Mouse (Mus musculus): Measurements from ENCODE around the gene Rln1.

Rln1 gene

DNA sequence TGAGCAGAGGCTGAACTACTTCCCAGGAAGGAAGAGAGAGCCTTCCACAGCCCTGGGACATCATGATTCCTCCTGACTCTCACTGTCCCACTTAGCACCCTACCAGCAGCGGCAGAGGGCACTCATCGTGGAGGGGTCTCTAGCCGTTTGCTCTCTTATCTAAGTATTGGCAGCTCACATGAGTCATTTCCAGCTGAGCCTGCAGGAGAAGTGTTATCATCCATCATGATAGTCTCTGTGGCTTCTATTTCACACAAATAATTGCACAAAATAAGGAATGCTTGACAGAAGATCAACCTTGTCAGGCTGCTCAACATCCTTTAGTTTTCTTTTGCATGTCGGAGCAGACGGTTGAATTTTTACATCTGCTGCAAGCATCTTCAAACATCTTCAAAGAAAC is 25.8 kb upstream of the Rln1 start:
- DNase-seq, result no peak

DNA sequence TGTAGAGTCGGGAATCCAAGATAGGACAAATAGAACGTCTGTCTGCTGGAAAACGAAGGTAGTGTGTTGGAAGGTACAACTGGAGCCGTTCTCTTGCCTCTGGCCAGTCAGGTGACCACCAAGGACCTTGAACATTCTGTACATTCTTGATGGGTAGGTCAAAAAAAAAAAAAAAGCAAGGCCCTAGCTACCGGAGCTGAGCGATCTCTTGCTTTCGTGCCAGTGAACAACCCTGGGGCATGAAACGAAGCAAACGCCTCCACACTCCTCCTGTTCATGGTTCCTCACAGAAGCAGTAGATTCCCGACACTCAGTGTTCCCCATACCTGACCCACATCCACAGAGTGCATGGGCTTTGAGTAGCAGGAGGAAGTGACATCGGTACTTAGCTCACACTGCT is 21.8 kb upstream of the Rln1 start:
- DNase-seq, result no peak

DNA sequence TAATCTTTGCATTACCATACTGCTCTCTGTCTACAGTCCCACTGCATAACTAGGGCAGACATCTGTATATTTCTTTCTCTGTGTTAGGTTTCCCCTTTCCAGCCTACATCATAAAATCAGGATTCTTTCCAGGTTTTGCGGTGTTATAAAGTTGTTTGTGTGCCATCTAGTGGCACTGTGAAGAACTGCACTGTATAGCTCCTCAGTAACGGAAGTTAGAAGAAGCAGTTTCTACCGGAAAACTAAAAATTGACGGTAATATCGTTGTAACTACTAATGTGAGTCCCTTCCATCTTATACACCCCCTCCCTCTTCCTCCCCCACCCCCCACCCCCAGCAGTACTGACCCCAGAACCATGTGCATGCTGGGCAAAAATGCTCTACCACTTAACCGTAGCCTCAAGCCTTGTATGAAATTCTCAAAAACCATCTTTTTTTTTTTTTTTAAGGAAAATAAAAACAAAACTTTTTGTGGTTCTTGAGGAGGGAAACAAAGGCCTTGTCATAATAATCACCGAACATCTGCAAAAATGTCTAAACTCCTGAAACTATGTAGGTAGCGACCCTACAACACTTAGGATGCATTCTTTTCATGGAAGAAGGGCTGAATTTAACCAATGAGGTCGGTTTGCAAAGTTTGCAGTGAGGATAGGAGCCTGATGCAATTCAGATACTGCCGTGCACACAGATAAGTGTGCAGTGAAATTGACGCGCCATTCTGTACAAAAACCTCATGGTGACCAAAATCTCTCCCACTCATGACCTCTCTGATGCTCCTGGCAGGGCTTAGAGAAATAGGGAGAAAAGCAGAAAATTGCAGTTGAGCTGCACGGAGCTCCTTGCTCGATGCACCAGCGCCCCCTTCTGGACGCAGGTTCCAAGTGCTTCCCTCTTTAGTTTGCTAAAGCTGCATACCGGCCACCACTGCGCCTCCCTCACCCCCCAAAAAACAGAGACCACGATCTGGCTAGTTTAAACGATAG is 20.7 kb upstream of the Rln1 start:
- peak; percentile 88 to 89 for DNase-seq

DNA sequence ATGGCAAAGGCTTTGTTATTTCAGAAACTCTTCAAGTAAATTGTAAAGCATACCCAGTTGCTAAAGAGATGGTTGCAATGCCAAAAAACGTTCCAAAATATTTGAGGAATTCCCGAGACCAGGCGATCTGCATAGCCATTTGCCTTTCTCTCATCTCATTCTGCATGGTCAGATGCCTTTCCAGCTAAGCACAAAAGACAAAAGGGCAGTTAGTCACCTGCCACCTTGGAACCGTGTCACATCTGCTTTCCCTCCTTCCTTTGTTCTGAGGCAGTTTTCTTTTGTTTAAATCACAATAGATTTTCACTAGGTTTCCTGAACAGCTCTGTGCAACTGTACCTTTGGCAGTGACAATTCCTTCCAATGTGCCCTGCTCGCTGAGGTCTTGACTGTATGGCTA is 16.5 kb upstream of the Rln1 start:
- no peak for DNase-seq

DNA sequence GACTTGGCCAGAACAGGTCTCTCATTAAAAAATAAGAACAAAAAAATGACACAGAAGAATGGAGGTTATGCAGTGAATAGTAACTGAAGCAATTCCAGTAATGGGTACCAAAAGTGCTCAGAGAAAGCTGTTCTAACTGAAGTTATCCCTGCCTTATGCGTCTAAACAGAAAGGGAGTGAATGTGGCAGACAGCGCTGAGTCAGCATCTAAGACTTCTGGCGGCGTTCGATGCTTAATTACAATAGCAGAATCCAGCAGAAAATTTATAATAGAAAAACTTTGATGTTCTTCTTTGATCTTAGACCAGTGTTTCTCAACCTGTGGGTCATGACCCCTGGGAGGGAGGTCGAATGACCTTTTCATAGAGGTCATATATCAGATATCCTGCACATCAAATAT is 11.2 kb upstream of the Rln1 start:
- no peak for DNase-seq

DNA sequence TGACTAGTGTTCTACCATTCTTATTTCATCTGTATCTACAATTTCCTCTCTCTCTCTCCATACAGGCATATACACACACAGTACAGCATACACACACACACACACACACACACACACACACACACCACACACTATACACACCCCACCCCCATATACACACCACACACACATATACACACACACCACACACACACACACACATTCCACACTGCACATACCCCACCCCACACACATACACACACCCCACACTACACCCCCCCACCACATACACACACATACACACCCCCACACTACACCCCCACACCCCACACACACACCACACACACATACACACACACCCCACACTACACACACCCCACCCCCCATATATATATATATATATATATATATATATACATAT is 10.4 kb upstream of the Rln1 start:
- DNase-seq, result no peak

DNA sequence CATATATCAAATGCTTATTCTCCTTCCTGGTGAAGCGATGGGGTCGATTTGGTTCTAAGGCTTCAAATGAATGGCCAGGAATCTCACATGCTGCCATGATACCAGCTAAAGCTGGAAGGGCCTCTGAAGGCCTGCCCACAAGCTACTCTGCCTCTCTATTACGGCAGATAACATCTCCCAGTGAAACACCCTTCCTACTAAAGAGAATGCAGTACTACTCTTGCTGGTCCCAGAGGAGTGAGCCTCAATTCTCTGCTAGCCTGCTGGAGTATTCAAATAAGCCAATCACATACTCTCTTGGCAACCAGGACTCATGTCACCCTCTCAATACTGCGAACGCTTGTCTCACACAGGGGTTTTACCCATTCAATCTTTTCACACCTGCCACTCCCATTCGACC is 7.8 kb upstream of the Rln1 start:
- no peak for DNase-seq

DNA sequence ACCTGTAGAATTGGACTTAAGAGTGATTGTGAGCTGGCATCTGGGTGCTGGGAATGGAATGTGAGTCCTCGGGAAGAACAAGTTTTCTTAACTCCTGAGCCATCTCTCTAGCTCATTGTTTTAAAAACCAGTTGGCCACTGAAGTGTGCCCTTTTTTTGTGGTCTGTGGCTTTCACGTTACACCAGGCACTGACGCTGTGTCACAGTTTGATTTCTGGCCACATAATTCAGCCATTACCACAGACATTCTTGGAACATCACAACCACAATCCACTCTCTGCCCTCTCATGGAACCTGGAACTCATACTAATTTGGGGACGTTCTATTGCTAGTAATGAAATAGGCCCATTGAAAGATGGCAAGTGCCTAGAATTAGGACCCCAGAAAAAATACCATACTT is 6.6 kb upstream of the Rln1 start:
- no peak for DNase-seq

DNA sequence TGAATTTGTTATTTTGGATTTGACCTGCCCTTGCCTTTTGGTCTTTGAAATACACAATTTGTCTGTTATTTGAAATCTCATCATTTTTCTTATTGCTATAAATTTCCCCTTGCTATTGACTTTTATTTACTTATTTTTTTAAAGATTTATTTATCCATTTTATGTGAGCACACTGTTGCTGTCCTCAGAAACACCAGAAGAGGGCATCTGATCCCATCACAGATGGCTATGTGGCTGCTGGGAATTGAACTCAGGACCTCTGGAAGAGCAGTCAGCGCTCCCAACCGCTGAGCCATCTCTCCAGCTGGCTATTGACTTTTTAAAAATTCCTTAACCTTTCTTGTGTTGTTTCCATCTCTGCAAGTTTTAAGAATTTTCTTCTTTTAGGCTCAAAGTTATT is 2.2 kb upstream of the Rln1 start:
- DNase-seq, result no peak

DNA sequence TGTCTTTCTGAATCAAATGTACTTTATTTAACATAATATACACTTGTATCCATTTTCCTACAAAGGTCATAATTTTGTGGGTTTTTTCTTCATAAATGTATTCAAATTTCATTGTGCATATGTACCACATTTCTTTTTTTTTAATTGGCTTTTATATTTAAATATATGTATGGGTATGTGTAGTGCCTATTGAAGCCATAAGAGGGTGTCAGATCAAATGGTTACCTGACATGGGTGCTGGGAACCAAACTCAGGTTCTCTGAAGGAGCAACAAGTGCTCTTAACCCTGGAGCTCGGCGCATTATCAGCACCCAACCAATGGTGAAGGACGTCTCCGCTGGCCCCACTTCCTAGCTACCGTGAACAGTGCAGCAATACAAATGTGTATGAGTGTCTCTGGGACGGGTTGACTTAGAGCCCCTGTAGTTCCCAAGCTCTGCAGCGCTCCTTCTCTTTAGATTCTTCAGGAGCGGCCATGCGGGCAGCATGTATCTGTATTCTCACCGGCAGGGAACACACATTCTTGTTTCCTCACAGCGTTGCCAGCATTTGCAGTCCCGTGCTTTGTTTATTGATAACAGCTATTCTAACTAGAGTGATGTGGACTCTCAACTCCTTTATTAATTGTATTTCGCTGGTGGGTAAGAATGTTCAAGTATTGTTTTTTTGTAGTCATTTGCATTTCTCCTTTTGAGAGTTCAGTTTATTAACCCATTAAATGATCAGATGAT is 7.5 kb downstream of the Rln1 start:
- no peak for DNase-seq

DNA sequence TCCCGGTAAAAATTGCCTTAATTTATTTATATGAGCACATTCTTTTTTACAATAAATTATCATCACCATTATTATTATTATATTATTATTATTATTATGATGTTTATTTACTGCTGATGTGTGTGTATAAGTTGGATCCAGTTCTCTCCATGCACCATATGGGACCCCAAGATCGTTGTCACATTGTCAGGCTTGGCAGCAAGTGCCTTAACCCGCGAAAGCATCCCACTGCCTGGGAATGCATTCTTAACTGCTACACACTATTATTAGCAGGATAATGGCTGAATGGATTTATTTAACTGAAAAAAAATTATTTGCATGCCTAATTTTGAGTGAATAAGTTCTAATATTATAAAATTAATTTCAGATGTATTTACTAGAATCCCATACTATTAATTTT is 8.1 kb downstream of the Rln1 start:
- no peak for DNase-seq

DNA sequence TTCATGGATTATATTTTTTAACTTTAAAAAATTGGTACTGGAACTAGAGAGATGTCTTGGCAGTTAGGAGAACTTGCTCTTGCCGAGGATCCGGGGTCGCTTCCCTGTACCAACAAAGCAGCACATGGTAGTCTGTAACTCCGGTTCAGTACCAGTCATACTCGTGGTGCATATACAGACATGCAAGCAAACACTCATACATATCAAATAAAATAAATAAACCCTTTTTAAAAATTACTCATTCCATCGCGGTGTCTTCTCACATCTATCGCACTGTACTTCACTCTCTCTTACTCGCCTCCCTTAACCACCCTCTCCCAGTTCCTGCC is 8.7 kb downstream of the Rln1 start:
- DNase-seq, result no peak

DNA sequence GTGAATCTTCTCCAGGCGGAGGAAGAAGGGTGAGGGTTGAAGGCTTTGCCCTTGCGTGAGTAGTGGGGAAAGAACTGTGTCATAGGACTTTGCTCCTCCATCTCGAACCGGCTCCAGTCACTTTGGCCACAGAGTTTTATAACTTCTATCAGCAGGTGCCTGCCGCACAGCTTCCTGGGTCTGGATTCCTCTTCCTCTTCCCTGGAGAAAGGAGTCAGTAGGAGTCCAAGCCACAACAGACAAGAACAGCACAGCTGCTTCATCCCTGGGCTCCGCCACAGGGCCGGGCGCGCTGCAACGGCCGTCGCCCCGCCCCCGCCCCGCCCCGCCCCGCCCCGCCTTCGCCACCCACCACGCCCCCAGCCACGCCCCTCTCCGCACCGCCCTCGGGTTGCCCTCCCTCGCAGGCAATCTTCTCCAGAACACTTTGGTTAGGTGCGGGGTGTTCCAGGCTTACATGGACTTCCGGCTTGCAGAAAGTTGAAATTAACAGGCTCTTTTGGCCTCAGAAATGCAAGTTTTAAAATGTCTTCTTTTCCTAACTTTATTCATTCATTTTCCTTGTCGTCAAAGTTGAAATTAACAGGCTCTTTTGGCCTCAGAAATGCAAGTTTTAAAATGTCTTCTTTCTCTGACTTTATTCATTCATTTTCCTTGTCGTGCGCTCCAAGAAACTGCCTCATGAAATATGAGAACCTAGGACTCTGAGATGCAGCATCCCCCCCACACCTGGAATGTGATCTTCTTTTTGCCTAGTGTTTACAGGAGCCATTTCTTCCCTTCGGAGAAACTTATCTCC is 9.2 kb downstream of the Rln1 start, which contains the start of gene Insl6:
TSS of gene Insl6 (minus strand) at position 304 of the 799 bp plus-strand sequence.
- DNase-seq, result peak; percentile 22 to 45

DNA sequence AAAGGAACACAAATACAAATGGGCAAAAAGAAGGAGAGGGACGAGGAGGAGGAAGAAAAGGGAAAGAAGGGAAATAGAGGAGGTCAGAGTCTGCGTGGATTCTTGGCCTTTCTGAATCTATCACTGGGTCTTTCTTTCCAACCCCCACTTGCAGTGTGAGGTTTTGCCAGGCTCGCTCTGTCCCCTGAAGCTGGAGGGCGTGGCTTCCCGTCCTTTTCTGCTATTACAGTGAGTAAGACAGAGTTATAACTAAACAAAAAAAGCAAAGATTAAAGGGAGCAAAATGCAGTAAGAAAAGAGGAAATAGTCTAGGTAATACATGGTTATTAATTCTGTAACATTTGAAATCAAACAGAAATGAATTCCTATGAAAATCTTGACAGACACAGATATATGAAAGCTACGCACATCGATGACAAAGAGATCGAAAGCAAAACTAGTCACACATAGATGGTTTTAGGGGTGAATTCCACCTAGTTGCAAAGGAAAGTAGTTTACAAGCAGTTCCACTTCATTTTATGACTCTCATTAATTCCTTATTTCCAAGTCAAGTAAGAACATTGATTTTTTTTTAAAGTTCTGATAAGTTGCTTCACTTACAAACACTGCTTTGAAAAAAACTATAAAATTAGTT is 10.9 kb downstream of the Rln1 start:
- no peak for DNase-seq

DNA sequence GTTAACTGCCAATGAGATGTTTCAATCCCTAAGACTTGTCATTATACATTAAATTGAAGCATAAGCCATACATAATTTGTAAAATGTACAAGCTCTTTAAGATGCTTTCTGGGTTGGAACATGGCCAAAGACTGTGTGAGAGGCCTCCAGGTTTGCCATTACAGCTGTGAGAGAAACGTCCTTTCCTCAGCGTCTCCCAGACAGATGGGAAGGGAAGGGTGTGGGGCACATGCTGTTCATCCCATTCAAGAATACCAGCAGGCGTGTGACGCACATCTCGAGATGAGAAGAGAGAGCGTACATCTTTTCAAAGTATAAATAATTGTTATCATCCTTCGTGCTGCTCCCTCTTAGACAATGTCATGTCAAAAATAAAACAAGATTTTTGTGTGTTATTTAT is 21.8 kb downstream of the Rln1 start:
- DNase-seq, result no peak

DNA sequence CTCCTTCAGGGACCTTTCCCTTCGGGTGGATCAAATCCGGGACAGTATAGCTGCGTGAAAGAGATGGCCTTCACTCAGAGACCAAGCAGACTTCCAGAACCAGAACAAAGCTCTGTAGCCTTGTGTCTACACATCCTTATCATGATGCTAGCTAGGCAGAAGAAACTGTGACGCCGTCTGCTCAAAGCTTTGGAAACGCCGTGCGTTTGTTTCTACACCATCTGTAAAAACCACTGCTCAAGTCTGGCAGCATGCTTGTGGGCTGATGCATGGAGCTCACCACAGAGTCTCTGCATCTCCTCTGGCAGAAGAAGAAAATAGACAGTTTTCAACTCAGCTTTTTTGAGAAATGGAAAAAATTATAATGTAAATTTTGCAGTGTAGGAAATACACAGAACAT is 22.7 kb downstream of the Rln1 start:
- no peak for DNase-seq

DNA sequence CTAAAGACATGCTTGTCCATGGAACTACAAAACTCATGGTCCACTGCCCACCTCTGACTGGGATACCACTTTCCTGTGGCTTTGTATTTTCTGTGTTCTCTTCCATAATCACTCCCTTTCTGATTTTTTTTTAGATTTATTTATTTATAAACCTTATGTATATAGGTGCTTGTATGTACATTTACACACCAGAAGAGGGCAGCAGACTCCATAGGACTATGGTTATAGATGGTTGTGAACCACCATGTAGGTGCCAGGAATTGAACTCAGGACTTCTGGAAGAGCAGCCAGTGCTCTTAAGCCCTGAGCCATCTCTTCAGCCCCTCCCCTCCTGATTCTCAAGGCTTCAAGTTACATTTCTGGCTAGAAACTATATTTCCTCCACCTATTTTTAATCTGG is 25.6 kb downstream of the Rln1 start:
- no peak for DNase-seq

DNA sequence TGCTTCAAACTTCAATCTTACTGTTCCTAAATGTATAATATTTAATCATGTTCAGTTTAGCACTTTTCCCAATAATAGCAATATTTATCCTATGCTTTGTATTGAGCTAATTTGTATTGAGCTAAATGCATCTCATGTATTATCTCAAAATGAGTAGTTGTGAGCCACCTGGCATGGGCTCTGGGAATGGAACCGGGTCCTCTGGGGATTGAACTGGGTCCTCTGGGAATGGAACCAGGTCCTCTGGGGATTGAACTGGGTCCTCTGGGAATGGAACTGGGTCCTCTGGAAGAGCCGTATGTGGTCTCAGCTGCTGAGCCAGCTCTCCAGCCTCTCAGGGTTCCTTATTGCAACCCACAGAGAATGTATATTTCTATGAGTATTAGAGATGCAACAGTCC is 32.4 kb downstream of the Rln1 start:
- no peak for DNase-seq

DNA sequence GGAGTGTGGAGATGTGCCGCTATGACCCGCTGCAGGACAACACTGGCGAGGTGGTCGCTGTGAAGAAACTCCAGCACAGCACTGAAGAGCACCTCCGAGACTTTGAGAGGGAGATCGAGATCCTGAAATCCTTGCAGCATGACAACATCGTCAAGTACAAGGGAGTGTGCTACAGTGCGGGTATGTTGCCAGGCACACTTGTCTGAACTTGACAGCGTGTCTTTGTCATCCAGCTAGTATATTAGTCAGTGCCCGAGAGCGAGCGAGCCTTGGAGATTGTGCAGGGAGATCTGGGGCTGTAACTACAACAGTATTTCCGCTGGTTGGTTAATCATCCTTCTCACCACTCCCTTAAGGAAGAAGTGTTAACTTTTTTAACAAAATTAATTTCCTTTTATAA is 33.6 kb downstream of the Rln1 start:
- DNase-seq, result no peak

DNA sequence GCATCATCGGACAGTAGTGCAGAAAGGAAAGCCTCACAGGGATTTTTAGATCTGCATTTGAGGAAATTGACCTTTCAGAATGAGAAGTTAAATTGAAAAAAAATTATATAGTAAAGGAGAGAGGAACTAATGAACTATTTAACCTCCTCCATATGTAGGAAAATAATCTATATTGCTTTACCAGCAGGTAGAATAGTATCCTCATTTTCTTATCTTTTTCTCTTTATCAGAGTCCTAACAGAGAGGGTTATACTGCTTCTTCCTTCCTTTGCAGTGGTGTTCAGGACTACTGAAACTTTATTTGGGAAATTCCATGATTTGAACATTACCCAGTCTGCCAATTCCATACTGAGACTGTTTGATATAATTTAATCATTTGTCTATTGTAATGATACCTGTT is 37.1 kb downstream of the Rln1 start:
- no peak for DNase-seq

DNA sequence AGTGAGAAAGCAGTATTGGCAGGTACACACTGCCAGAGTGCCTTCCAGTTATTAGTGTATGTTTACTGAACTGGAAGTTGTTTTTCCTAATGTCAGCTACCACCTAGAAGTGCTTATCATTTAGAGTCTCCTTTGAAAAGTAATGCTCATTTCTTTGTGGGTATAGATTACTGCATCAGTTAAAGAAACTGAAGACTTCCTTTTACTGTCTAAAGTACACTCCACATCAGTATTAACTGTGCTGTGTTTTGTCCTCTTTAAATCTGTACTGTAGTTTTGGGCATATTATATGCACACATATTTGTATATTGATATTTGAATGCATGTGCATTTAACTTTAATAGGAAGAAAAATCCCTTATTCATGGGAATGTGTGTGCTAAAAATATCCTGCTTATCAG is 38.3 kb downstream of the Rln1 start:
- DNase-seq, result no peak

DNA sequence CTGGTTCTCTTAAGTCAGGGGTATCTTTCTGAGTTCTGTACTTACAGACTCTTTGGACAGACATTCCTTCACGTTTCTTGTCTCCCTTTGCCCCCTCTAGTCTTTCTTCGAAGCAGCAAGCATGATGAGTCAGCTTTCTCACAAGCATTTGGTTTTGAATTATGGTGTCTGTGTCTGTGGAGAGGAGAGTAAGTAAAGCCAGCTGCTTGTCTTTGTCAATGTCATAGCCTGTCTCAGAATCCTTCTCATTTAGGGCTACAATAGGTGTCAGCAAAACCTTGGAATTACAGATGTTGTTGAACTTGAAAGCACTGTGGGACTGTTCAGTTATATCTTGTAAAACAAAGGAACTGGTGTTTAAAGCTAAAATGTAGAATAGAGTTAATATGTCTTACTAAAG is 39.7 kb downstream of the Rln1 start:
- DNase-seq, result no peak

DNA sequence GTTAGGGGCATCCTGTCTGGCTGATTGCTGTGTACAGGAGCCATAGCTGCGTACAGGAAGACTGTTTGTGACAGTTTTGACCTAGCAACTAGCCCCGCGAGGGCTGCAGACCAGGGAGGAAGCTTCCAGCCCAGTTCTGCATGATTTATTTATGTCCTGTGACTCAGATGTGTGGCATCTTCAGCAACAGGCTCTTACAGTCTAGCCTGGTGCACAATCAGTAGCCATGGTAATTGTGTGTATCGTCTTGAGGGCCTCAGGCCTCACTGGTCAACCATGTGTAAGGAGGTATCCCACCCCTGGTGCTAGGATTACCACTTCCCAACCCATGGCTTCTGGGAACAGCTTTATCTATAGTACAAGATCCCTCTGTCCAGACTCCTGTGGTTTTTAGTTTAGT is 41.9 kb downstream of the Rln1 start:
- DNase-seq, result no peak
